Mouse (Mus musculus): ENCODE data around the gene Ccl21b.
"Not testable (repeated sequence)": the region's sequence is repeated elsewhere in the genome, so short reads cannot be mapped to it uniquely, and the experiment has no call there.

GRCm38 (mm10) chr4:42255467-42255866 is at the start of gene Ccl21b:
- not testable (repeated sequence) for TF ChIP-seq POLR2A (IDR thresholded peaks at IDR 0.05; ENCODE audit: insufficient read depth, low read depth, low read length); CTCF (IDR thresholded peaks at IDR 0.05)
